Mouse (Mus musculus): ENCODE measurements around the gene Nabp2.
A peak's percentile ranks its signal among the peaks of the same experiment; 100 is the strongest.

Gene Nabp2

GRCm38 (mm10) chr10:128411211-128412054 lies at the start of gene Nabp2, which contains the start of gene Rnf41:
Gene Nabp2 (minus strand): TSS chr10:128411492.
Gene Rnf41 (plus strand): TSS chr10:128411657.
- peak; percentile 95 for DNase-seq (ENCODE audit: low read depth, low spot score)

GRCm38 (mm10) chr10:128460270-128460630 lies 49.0 kb upstream of the Nabp2 start:
- DNase-seq (ENCODE audit: low read depth, low spot score): no peak

DNA sequence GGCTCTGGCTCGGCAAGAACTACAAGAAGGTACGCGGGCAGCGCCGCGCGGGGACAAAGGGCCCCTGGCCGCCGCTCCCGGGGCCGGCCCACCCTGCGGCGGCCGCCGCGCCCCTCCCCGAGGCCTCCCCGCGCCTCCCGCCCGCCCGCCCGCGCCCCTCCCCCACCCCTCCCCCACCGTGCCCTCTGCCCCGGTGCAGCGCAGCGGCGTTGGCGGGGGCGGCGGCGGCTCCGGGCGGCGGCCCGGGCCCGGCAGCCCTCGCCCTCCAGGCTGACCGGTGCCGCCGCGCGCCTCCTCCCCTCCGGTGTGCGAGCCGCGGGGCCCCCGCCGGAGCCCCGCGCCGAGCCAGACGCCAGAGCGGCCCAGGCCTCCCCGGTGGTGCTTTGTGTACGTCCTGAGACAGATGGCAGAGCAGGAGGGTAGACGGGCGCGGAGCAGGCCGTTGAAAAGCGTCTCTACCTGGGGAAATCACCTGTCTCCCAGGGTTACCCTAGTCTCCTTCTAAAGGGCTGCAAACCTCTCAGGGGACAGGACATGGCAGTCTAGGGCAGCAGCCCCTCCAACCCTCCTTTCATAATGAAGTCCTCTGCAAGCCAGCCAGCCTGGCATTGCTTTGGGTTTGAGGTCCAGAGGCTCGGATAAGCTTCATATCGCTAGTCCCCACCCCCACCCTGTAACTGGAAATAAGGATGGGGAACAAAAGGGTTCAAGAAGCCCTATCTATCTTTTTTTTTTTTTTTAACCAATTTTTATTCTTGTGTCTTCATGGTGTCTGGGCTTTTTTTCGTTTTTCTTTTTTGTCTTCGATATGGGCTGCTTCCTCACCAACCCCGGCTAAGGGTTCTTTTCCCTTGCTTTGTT lies 48.3 kb upstream of the Nabp2 start:
- peak; percentile 60 for DNase-seq (ENCODE audit: low read depth, low spot score)

DNA sequence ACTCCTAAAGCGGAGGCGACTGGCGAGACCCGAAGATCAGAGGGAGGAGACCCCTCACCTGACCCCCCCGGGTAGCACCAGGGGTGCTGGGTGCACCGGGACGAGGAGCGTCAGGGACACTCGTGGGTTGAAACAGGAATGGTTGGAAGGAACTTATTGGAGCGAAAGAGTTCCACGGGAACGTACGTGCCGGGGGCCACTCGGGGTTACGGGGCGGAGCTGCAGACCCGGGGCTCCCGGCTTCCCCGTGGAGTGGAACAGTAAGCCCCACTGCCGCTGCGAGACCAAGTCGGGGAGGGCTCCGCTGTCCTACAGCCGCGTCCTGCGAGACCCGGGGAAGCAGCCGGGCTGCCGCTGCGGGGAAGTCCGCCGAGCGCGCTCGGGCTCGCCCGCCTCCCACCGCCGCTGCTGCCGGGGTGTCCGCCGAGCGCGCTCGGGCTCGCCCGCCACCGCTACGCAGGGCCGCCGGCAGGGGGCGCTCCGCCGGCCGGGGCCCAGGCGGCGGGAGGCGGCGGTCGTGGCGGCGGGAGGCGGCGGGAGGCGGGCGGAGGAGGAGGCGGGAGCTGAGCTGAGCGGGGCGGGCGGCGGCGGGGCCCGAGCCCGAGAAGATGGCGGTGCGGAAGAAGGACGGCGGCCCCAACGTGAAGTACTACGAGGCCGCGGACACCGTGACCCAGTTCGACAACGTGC lies 47.6 kb upstream of the Nabp2 start, which contains the start of gene Smarcc2:
Gene Smarcc2, plus strand, starts transcription at position 530 of the 690 bp plus-strand sequence.
- DNase-seq (ENCODE audit: low read depth, low spot score): peak; percentile 89

DNA sequence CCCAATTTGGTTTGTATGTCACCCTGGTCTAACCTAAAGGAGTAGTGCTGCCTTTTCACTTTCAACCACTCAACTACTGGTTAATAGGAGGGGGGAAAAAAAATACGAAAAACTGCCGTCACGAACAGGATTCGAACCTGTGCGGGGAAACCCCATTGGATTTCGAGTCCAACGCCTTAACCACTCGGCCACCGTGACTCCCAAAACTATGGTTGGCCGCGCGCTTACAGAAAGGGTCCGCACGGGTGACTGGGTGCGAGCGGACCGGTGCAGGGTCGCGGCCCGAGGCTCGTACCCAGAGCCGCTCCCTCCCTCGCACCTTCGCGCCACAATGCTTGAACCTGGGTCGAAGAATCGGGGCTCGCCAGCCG lies 47.0 kb upstream of the Nabp2 start:
- DNase-seq (ENCODE audit: low read depth, low spot score): peak; percentile 75

DNA sequence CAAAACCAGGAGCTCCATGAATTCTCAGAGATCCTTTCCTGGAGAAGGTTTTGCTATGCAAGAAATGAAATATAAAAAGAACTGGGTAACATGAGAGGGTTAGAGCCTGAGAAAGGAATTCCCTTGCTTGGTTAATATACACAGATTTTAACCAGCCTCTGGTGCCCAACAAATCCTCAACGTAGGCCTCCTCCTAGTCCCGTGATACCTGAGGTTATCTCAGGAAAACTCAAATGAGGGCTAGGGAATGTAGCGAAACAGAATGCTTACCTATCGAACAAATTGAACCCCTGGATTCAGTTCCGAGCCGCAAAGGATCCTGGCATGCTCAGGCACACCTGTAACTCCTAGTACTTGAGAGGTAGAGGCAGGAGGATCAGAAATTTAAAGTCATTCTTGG lies 46.4 kb upstream of the Nabp2 start:
- DNase-seq (ENCODE audit: low read depth, low spot score): no peak

GRCm38 (mm10) chr10:128455280-128455679 lies 44.0 kb upstream of the Nabp2 start:
- peak; percentile 87 for DNase-seq (ENCODE audit: low read depth, low spot score)

GRCm38 (mm10) chr10:128454471-128454870 lies 43.2 kb upstream of the Nabp2 start:
- DNase-seq (ENCODE audit: low read depth, low spot score): no peak

- DNase-seq (ENCODE audit: low read depth, low spot score): no peak
These were observed 39.7 kb upstream of the Nabp2 start for GRCm38 (mm10) chr10:128451014-128451413.

GRCm38 (mm10) chr10:128445407-128445806 lies 34.1 kb upstream of the Nabp2 start:
- no peak for DNase-seq (ENCODE audit: low read depth, low spot score)

DNA sequence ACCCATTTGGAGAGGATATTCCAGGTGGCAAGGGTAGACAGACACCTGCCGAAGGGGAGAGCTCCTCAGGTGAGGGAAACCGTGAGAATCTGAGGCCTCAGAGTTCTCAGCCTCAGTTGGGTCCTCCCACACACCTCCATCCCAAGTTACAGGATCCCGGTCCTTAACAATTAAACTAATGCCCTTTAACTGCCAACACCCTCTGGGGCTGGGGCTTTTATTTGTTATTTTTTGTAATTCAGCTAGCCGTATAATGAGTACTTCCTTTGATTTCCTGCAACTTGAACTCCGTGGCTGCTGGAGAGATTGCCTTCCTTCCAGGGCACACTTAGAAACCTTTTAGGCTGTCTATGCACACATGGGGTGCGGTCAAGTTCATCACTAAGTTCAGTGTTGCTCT lies 33.1 kb upstream of the Nabp2 start:
- DNase-seq (ENCODE audit: low read depth, low spot score): no peak

- DNase-seq (ENCODE audit: low read depth, low spot score): no peak
These were observed 31.4 kb upstream of the Nabp2 start for GRCm38 (mm10) chr10:128442718-128443117.

DNA sequence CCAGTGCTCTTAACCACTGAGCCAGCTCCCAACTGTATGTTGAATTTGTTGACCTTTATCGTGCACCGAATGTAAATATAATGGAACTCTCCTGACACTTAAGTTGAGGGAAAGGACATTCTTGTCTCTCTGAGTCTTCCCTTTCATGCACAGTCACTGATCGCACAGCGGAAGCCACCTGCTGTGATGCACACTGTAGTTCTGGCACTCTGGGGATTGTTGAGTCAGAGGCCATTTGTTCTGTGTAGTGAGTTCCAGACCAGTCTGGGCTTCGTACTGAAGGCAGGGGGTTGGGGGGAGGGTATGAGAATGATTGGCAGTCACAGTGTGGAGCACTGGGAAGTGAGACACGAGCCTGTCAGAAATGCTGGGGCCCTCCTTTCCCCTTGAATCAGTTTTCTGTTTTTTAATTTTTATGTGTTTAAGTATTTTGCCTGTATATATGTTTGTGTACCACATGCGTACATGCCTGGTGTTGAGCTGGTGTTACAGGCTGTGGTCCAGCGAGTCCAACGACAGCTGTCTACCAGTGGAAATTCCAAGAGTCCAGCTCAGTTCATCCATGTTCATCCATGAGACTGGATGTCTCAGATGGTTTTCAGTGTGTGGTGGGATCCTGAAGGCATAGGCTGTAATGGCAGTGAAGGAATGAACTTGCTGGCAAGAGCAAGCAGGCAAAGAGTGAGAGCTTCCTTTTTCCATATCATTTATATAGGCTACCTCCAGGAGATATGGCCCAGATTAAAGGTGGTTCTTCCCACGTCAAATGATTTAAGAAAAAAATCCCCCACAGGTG lies 30.2 kb upstream of the Nabp2 start:
- DNase-seq (ENCODE audit: low read depth, low spot score): no peak

DNA sequence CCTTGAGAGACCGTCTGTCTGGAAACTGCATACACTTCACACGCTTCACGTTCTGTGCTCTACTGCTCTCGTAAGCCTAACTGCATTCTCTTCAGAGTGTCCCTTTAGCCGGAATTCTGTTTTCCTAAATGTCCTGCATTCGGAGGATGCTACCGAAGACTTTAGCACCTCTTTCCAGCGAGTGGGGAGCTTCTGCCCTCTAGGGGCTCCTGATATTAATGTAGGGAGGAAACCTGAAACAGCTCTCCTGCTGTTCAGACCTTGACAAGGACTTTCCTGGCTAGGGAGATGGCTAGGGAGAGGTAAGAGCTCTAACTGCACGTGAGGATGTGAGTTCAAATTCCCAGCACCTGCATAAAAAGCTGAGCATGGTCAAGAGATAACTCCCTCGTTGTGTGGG lies 29.1 kb upstream of the Nabp2 start:
- DNase-seq (ENCODE audit: low read depth, low spot score): peak; percentile 47

GRCm38 (mm10) chr10:128438675-128439279 lies 27.5 kb upstream of the Nabp2 start:
- peak; percentile 76 for DNase-seq (ENCODE audit: low read depth, low spot score)

- DNase-seq (ENCODE audit: low read depth, low spot score): no peak
These were observed 25.1 kb upstream of the Nabp2 start for GRCm38 (mm10) chr10:128436376-128436775.

DNA sequence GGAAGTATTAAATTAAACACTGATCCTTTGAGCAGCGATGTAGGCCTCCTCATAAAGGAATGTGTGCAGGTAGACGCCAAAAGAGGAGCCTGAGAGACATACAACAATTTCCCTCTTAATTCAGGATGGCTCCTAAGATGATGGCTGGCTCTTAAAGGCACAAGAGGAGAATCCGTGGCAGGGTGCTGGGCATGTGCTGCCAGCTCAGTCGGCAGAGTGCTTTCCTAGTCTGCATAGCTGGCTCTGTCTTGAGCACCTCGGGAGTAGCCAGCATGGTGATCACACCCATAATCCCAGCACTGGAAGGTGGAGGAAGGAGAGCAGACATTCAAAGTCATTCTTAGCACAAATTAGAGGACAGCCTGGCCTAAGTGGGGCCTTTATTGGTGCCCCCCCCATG lies 24.6 kb upstream of the Nabp2 start:
- no peak for DNase-seq (ENCODE audit: low read depth, low spot score)

- no peak for DNase-seq (ENCODE audit: low read depth, low spot score)
These were observed 24.0 kb upstream of the Nabp2 start for GRCm38 (mm10) chr10:128435186-128435823.

DNA sequence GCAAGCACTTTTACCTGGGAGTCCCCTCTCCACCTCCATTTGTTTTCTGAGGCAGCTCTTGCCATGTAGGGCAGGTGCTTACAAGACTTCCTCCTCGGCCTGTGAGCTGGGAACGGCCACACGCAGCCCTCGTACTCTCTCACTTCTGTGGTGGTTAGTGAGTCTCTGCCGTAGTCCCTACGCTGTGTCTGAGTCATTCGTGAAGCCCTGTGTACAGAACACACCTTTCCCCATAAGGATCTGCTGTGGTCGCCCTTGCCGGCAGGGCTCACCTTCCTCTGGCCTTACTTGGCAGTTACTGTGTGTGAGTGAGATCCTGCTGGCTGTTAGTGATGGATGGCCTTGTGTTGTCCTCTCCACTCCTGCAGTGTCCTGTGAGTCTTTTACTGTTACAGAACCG lies 23.4 kb upstream of the Nabp2 start:
- peak; percentile 77 for DNase-seq (ENCODE audit: low read depth, low spot score)

- DNase-seq (ENCODE audit: low read depth, low spot score): no peak
These were observed 22.1 kb upstream of the Nabp2 start for GRCm38 (mm10) chr10:128433417-128433816.

Data from CD4-positive helper T cell, adult 2 months (primary cell).